In the genomic region with DNA sequence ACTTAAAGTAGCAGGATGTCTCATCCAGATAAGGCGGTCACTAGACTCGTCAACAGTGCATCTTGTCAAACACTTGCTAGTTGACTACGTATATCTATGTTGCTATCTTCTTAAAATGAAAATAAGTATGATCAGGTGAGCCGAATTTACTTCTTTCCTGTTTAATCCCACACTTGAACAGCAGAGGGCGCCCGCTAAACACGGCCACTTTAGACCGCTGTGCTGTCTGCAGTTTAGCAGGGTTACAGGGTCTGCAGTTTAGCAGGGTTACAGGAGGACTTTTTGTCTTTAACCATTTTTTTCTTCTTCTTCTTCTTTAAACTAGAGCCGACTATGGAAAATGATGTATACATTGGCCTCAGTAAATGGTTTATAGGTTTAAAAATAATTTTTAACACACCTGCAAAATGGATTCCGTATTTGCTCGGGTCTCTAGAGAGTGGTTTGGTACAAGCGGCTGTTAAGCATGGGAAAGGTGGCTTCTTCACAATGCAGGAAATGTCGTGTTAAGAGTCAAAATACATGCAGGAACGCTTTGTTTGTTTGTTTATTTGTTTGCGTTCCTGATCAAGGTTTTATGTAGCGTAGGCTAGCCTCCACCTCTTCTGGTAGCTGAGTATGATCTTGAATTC, we compare ENCODE assay signal across 8 mouse cellular contexts.
DNase-seq lines count a peak whose midpoint lies in the region; ATAC-seq lines count a peak whose summit lies in the region.

No protein-coding gene starts in this region.

- H3K4me3 ChIP-seq in embryonic facial prominence, embryonic 10.5 days: no peak overlapping the region
- H3K4me3 ChIP-seq in midbrain, embryonic 12.5 days: no peak overlapping the region

- H3K9me3 ChIP-seq in embryonic facial prominence, embryonic 10.5 days: no peaks in the 10 kb centered on the region
- H3K9me3 ChIP-seq in midbrain, embryonic 12.5 days: no peaks in the 10 kb centered on the region

- no peaks in the 10 kb centered on the region for H3K4me1 ChIP-seq in embryonic facial prominence, embryonic 10.5 days
- H3K4me1 ChIP-seq in midbrain, embryonic 12.5 days: no peaks in the 10 kb centered on the region

- 51% methylated on average over 16 of the region's 16 CpGs for WGBS in embryonic facial prominence, embryonic 10.5 days
- WGBS in midbrain, embryonic 12.5 days: 52% methylated on average over 16 of the region's 16 CpGs

- peak; percentile 78; the same call in 1 of the 2 replicates for ATAC-seq in midbrain, embryonic 12.5 days (ENCODE audit: low FRiP score, low read depth)

- no peak overlapping the region for H3K27ac ChIP-seq in embryonic facial prominence, embryonic 10.5 days (replicated peaks)
- no peak overlapping the region for H3K27ac ChIP-seq in midbrain, embryonic 12.5 days (replicated peaks)

- H3K27me3 ChIP-seq in embryonic facial prominence, embryonic 10.5 days (replicated peaks; ENCODE audit: low read depth, poor library complexity, severe bottlenecking): no peaks in the 10 kb centered on the region
- H3K27me3 ChIP-seq in midbrain, embryonic 12.5 days: no peaks in the 10 kb centered on the region

- no peak overlapping the region for H3K4me2 ChIP-seq in midbrain, embryonic 12.5 days (replicated peaks)

- no peaks in the 10 kb centered on the region for H3K36me3 ChIP-seq in embryonic facial prominence, embryonic 10.5 days (replicated peaks)
- no peaks in the 10 kb centered on the region for H3K36me3 ChIP-seq in midbrain, embryonic 12.5 days

- DNase-seq in heart, postnatal 4 days: peak; percentile 39
- no peak for DNase-seq in heart, adult 11 months
- peak; percentile 54 for DNase-seq in adrenal gland, postnatal 25 days
- DNase-seq in embryonic facial prominence, embryonic 10.5 days (ENCODE audit: low spot score): peak; percentile 59
- peak; percentile 2 for DNase-seq in induced T-regulatory cell, adult 2 months (ENCODE audit: low read depth)
- DNase-seq in left cerebral cortex, postnatal 10 days (ENCODE audit: extremely low spot score in 1 of 2, low spot score in 2 of 2): peak; percentile 49 to 54
- DNase-seq in urinary bladder, postnatal 36 days (ENCODE audit: low spot score in 2 of 2): peak; percentile 3 to 15

- H3K9ac ChIP-seq in midbrain, embryonic 12.5 days (replicated peaks): no peak overlapping the region

- intact Hi-C loops in left cerebral cortex, postnatal 10 days (cut with DNase I): no loop called here
